Mouse (Mus musculus) lung, postnatal 4 days (tissue): ENCODE measurements around the gene Mtf1.

Experiments
- DNase-seq, 2 experiments: peaks; one replicate each; pipeline ENCODE4 v3.0.0; 2021

The Mtf1 gene

GRCm38 (mm10) chr4:124802309-124803260 is 681 bp downstream of the Mtf1 start:
- peak; percentile 98 for DNase-seq

GRCm38 (mm10) chr4:124803406-124803805 is 1.5 kb downstream of the Mtf1 start:
- DNase-seq, result no peak

DNA sequence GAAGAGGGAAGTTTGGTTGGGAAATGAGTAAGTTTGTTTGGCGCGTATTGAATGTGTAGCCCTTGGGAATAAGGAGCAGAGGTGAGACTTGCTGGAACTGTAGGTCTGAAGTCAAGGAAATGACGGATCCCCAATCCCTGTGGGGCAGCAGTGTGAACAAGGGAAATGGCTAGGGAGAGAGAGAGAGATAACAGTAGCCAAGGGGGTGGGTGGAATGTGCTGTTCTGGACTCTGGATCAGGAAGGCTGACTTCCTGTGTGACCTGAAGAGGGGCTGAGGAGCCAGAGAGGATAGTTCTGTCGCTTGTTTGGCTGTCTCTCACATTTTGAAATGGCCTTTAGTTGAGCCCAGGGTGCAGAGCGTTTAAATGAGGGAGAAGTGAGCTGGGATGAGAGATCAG is 6.6 kb downstream of the Mtf1 start:
- no peak for DNase-seq

- no peak for DNase-seq
Observed at GRCm38 (mm10) chr4:124809136-124809883, 7.4 kb downstream of the Mtf1 start.

DNA sequence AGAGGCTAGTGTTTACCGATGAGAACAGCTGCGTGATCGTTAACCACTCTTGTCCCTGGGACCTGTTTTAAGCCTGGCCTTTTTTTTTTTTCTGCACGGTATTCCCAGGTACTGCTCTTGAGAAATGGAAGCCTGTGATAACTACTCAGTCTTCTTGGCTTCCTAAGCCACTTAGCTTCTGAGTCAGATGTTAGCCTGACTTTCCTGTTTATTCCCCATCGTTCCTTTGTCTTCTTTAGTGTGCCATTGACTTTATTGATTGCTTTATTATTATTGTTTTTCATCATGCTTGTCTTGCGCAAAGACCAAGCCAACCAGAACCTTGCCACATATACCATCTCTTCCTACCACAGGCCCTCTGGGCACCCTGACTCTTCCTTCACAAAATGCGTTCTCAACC is 8.2 kb downstream of the Mtf1 start:
- DNase-seq, result no peak

GRCm38 (mm10) chr4:124811347-124811975 is 9.6 kb downstream of the Mtf1 start:
- DNase-seq, result no peak

GRCm38 (mm10) chr4:124815901-124816300 is 14.0 kb downstream of the Mtf1 start:
- DNase-seq, result no peak

DNA sequence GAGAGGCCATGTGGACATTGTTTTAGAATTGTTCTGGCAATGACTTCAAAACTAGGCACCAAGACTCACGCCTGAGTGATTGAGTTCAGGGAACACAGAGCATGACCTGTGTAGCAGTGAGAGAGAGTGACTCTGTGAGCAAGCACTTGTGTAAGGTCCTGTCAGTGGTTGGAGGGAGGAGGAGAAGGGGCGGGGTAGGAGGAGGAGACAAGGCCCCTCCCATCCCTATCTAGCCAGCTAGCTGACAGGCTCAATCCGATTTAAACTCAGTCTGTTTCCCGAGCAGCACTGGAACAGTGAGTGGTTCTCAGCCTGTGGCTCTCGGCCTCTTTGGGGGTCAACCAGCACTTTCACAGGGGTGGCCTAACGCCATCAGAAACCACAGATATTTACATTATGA is 15.9 kb downstream of the Mtf1 start:
- DNase-seq, result peak; percentile 36 to 57

GRCm38 (mm10) chr4:124818832-124819231 is 16.9 kb downstream of the Mtf1 start:
- no peak for DNase-seq

DNA sequence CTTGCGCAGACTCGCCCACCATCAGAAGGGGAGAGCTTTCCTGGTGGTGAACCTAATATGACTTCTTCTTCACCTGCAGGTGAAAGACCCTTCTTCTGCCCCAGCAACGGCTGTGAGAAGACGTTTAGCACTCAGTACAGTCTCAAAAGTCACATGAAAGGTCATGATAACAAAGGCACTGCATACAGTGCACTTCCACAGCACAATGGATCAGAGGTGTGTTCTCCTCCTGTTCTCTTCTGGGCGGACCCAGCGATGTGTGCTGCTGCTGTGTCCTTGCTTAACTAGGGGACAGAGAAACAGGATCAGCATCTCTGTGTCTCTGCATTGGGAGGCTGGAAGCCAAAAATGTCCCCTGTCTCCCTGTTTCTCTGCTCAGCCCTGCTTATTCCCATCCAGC is 23.1 kb downstream of the Mtf1 start:
- no peak for DNase-seq

GRCm38 (mm10) chr4:124825371-124825965 is 23.6 kb downstream of the Mtf1 start:
- DNase-seq, result no peak

DNA sequence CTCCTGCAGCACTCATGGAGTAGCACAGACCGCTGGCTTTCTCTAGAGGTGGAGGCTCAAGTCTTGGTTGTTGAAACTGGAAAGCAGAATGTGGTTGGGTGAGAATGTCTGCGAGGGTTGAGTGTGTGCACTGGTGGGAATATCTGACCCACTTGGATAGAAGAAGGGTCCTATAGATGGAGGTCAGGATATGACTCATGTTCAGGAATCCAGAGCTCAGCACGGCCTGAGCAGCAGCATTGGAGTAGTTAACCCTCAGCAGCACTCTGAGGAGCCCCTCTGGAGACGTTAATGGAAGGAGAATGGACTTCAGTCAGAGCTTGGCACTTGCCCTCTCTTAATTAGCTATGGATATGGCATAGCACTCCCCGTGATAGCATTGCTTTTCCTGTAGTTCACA is 27.8 kb downstream of the Mtf1 start:
- DNase-seq, result peak in 1 of 2 experiments; percentile 29

GRCm38 (mm10) chr4:124832796-124833195 is 30.9 kb downstream of the Mtf1 start:
- DNase-seq, result no peak

- DNase-seq, result no peak
Observed at GRCm38 (mm10) chr4:124838035-124838700, 36.3 kb downstream of the Mtf1 start.

DNA sequence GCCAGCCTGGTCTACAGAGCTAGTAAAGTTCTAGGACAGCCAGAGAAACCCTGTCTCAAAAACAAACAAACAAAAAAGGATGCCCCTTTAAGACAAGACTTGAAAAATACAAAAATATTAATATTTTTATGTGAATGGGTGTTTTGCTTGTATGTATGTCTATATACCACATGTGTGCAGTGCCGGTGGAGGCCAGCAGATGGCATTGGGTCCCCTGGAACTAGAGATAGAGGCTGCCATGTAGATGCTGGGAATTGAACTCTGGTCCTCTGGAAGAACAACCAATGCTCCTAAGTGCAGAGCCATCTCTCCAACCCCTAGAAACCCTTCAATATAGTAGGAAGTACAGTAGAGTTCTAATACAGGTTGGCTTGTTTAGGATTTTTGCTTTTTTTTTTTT is 39.1 kb downstream of the Mtf1 start:
- no peak for DNase-seq

DNA sequence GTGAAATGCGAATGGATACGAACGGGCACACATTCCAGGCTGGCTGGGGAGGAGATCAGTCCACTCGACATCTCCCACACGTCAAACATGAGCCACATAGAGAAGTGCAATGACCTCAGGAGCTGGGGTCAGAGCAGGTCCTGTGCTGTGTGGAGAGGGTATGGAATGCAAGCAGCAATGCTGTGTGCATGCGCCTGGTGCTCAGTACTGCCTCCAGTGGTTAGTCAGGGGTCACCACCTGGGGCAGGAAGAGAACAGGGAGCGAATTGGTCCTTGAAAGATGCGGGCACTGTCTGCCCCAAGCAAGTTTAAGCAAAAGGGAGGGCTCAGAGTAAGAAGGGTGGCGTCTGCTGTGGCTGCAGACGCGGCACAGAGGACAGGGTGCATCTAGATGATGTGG is 41.6 kb downstream of the Mtf1 start:
- peak in 1 of 2 experiments; percentile 48 for DNase-seq

GRCm38 (mm10) chr4:124847573-124847972 is 45.7 kb downstream of the Mtf1 start:
- peak; percentile 83 to 88 for DNase-seq

DNA sequence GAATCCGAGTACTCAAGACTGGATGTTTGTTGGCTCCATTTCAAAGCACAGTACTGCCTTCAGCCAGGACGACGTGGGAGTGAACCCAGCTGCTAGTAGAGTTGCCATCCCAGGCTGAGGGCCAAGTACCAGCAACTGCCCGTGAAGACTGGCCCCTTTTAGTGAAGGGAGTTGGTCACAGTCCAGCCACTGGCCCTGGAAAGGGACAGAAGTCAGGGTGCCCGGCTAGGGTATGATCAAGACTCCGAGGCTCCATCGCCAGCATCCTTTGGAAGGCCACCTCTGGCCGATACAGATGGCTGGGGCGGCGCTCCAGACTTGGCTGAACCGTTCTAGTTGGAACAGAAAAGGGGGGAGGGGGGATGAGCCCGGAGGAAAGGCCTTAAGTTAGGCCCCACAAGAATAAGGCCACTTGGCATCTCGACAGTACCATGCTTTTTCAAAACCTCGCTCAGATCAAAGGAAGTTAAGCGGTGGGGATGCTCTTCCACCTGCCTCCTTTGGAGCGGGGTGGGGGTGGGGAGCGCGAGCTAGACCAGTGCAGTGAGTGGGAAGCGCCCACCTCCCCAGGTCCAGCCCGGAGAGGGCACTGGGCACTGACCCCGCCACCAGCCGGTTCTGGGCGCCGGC is 47.8 kb downstream of the Mtf1 start:
- DNase-seq, result peak; percentile 58 to 81

GRCm38 (mm10) chr4:124850261-124850913 is 48.5 kb downstream of the Mtf1 start, which contains the start of gene Yrdc:
Gene Yrdc (plus strand): TSS chr4:124850679.
- DNase-seq, result peak; percentile 96 to 97

- peak; percentile 83 to 90 for DNase-seq
Observed at GRCm38 (mm10) chr4:124850933-124851658, 49.2 kb downstream of the Mtf1 start, which contains the start of gene 1110065P20Rik. Gene 1110065P20Rik (minus strand): TSS chr4:124851196.
